Mouse (Mus musculus) thymus, adult 2 months (tissue): ENCODE measurements around the gene Dnaaf3.

Experiments
- CTCF ChIP-seq: fragments of 200-500 bp; IDR thresholded peaks from 2 replicates; pipeline ENCODE4 v1.5.1; 2012; ENCODE audit warnings: mild to moderate bottlenecking, control low read depth, low read length, moderate library complexity, borderline replicate concordance; ENCODE audit not compliant: control insufficient read depth, poor library complexity, insufficient read depth; ENCODE audit errors: extremely low read depth
- POLR2A ChIP-seq: fragments of 200-500 bp; IDR thresholded peaks from 2 replicates; pipeline ENCODE4 v1.6.1; 2012; ENCODE audit warnings: mild to moderate bottlenecking, low read length, control low read depth, moderate library complexity; ENCODE audit not compliant: control insufficient read depth, poor library complexity, insufficient read depth; ENCODE audit errors: extremely low read depth

DNA sequence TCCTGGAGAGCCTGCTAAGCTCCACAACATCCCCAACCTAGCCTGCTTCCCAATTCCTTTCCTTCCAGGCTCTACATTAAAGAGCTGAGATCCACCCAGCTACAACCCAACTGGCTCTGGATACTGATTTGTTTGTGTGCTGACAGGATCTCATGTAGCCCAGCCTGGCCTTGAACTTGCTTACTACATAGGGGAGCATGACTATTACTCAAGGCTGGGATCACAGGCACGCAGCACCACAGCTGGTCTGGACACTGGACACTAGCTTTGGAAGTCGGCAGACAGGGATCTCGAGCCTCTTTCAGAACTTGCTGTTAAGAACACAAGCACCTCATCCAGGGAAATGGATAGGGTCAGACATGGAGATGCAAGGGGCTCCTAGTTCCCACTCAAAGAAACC is 35.8 kb downstream of the Dnaaf3 start:
- no peak for TF ChIP-seq POLR2A
- TF ChIP-seq CTCF, result no peak
